Mouse (Mus musculus) bone marrow, adult 2 months (tissue): ENCODE measurements around the gene Col4a1. TPM values are rescaled to one million over a fixed set of nuclear protein-coding genes. Genes with fewer than 3 reads are reported as not detected.

Experiments used
- H3K27ac ChIP-seq: fragments of 200-500 bp; 2 replicates; pipeline ENCODE4 v1.5.1; 2012; ENCODE audit warnings: low read depth, mild to moderate bottlenecking, control low read depth, inconsistent platforms, low read length; ENCODE audit not compliant: control insufficient read depth, poor library complexity, insufficient read depth
- H3K4me1 ChIP-seq: fragments of 200-500 bp; 2 replicates; pipeline ENCODE4 v1.6.1; 2011; ENCODE audit warnings: low read length; ENCODE audit not compliant: control insufficient read depth, insufficient read depth
- H3K4me3 ChIP-seq: fragments of 200-500 bp; replicated peaks from 2 replicates; pipeline ENCODE3; 2011; ENCODE audit warnings: mild to moderate bottlenecking, low read depth, low read length, control low read depth; ENCODE audit not compliant: control insufficient read depth
- CTCF ChIP-seq: fragments of 200-500 bp; IDR thresholded peaks from 2 replicates; pipeline ENCODE4 v1.5.1; 2011; ENCODE audit warnings: low read length, control low read depth; ENCODE audit not compliant: control insufficient read depth, insufficient read depth
- POLR2A ChIP-seq: fragments of 200-500 bp; IDR thresholded peaks from 2 replicates; pipeline ENCODE4 v1.6.1; 2011; ENCODE audit warnings: low read depth, mild to moderate bottlenecking, control low read depth, low read length, borderline replicate concordance; ENCODE audit not compliant: control insufficient read depth
- WGBS: fragments of 180-500 bp; shearing (Covaris S2); methylation state at CpG from one replicate; pipeline ENCODE4 v1.1.7; 2018; 5-methylcytosine and 5-hydroxymethylcytosine counted together
- polyA plus RNA-seq: library from polyadenylated mRNA; stranded (reverse); fragments of >200 nt; gene quantifications from 2 replicates; pipeline ENCODE4 v1.2.4, GENCODE M21; 2011; ENCODE audit warnings: low replicate concordance; ENCODE audit not compliant: missing spikeins, insufficient read depth, insufficient read length

Col4a1 gene
- polyA plus RNA-seq, 1 experiment: 6.7 TPM

DNA sequence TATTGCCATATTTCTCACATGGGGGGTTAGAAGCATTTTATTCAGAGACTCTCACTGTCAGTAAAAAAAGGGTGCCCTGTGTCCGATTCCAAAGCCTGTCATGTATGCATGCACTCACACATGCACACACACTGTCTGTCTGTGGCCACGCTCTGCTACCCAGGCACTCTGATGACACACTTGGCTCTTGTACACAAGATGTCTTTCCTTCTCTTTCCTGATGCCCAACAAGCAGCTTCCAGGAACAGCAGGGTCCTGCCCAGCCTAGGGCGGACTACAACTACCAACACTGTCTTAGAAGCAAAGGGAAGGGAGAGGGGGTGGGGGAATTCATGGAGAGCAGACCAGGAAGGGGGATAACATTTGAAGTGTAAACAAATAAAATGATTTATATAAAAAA is 162.4 kb downstream of the Col4a1 start:
- H3K27ac ChIP-seq: no peak overlapping the region
- no peaks in the 10 kb centered on the region for H3K4me1 ChIP-seq
- no peak overlapping the region for H3K4me3 ChIP-seq
- no peak for TF ChIP-seq CTCF
- TF ChIP-seq POLR2A: no peak
- 73% methylated on average over 3 of the region's 3 CpGs for WGBS

DNA sequence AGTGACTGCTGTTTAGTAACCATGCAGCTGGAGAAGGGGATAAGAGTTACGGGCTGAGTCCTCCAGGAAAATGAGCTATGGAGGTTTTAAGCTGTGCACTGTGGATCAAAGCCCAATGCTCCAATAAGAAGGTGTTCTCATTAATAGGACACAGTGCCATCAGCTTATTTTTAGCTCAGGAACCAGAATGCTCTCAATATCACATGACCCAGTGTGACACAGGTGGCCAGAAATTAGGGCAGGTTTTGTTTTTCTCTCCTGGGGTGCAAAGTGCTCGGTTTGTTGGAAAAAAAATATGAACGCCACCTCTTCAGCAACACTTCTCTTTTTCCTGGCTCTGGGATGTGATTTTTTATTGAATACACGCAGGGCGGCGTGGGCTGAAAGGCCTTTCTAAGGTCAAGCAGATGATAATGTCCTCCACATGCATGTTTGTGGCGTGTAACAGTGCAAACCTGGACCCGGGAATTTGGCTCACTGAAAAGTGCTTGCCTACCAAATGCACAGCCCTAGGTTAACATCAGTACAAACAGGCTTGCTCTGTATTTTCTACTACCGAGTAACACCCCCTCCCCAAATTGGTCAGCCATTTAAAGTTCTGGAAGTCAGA is 163.3 kb downstream of the Col4a1 start:
- no peak for TF ChIP-seq POLR2A
- no peak overlapping the region for H3K4me3 ChIP-seq
- H3K27ac ChIP-seq: no peak overlapping the region
- H3K4me1 ChIP-seq: no peaks in the 10 kb centered on the region
- 78% methylated on average over 9 of the region's 9 CpGs for WGBS

DNA sequence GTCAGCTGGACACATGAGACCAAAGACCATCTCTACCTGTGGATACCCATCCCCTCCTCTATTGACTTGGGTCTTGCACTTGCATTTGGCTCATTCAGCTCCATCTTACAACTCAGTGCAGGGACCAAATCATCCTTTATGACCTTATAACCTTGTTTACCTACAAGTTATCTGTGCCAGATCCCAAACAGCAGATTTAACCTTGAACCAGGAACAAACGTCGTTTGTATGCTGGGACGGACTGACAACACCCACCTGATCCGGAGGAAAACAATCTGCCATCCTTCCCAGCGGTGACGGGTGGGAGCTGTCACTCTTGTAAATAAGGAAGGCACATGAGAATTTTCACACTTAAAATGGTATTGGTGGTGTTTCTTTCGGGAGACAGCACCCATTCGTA is 163.8 kb downstream of the Col4a1 start:
- H3K4me1 ChIP-seq: no peaks in the 10 kb centered on the region
- no peak overlapping the region for H3K27ac ChIP-seq
- H3K4me3 ChIP-seq: no peak overlapping the region
- TF ChIP-seq CTCF (no peak), POLR2A (no peak)
- 84% methylated on average over 8 of the region's 8 CpGs for WGBS

Other genes with a start within 250 kb of the Col4a1 start
- 3.9 and 4.4 TPM in 2 replicates for gene Col4a2, start within 50 bp of the Col4a1 start, polyA plus RNA-seq
- gene Rab20, start 165.9 kb upstream of the Col4a1 start, polyA plus RNA-seq: 3.3 and 6.2 TPM in 2 replicates
- gene Naxd, start 184.7 kb upstream of the Col4a1 start, polyA plus RNA-seq: 32.5 and 74.0 TPM in 2 replicates
- 22.0 and 32.7 TPM in 2 replicates for gene Cars2, start 238.0 kb upstream of the Col4a1 start, polyA plus RNA-seq
- 26.2 and 44.7 TPM in 2 replicates for gene Ing1, start 242.7 kb upstream of the Col4a1 start, polyA plus RNA-seq